14 mouse cellular contexts compared by ENCODE assay signal in genomic region chr2:57223288-57224026, GRCm38 (mm10). TPM values are rescaled to one million over a fixed set of nuclear protein-coding genes. Genes with fewer than 3 reads are reported as not detected.
DNase-seq lines count a peak whose midpoint lies in the region; ATAC-seq and TF ChIP-seq lines count a peak whose summit lies in the region.
"Had no signal": no experiment of that assay in that cellular context is flagged by ENCODE, and none has a peak within 500 bp of the region (broad histone marks: within the 10 kb centered on the region; RNA-seq: fewer than 3 reads in every experiment).

No protein-coding gene starts in this region.

- H3K36me3 ChIP-seq in kidney, embryonic 16.5 days (ENCODE audit: insufficient read depth, low read length): no peaks in the 10 kb centered on the region
- H3K36me3 ChIP-seq in intestine, postnatal 0 days (ENCODE audit: control insufficient read depth, insufficient read depth): no peaks in the 10 kb centered on the region
- H3K36me3 ChIP-seq in small intestine, adult 2 months (ENCODE audit: control insufficient read depth, insufficient read depth, low read length): no peaks in the 10 kb centered on the region
- H3K36me3 ChIP-seq: hindbrain, embryonic 12.5 days; neural tube, embryonic 15.5 days had no signal

- TF ChIP-seq CTCF in intestine, postnatal 0 days (IDR thresholded peaks at IDR 0.05; ENCODE audit: low read depth): no peak
- no peak for TF ChIP-seq CTCF in small intestine, adult 2 months (IDR thresholded peaks at IDR 0.05; ENCODE audit: extremely low read depth, insufficient read length, insufficient replicate concordance, low read depth, low read length)

- 66% methylated on average over 3 of the region's 3 CpGs for WGBS in kidney, embryonic 16.5 days
- 53% methylated on average over 3 of the region's 3 CpGs for WGBS in intestine, postnatal 0 days
- WGBS in small intestine, adult 2 months: 37% methylated on average over 3 of the region's 3 CpGs

- H3K4me1 ChIP-seq in kidney, embryonic 16.5 days (ENCODE audit: insufficient read depth, low read length): no peaks in the 10 kb centered on the region
- no peaks in the 10 kb centered on the region for H3K4me1 ChIP-seq in intestine, postnatal 0 days (replicated peaks; ENCODE audit: control insufficient read depth, insufficient read depth, low read length)
- peaks cover 8% of the 10 kb centered on the region; the same call in 1 of the 2 replicates for H3K4me1 ChIP-seq in small intestine, adult 2 months (ENCODE audit: control insufficient read depth, insufficient read depth, insufficient read length, low read length)
- H3K4me1 ChIP-seq: hindbrain, embryonic 12.5 days; neural tube, embryonic 15.5 days had no signal

- no peak for DNase-seq in kidney, postnatal 36 days
- DNase-seq in MEL-GATA-1-ER (ENCODE audit: extremely low read depth, low read depth): peak; percentile 79
- no peak for DNase-seq in retina, postnatal 1 day
- no peak for DNase-seq in frontal cortex, postnatal 36 days (ENCODE audit: low spot score in 2 of 2)
- DNase-seq: cerebellum, adult 2 months; kidney, adult 8-10 months; left cerebral cortex, postnatal 4 days; spleen, adult 18-20 months had no signal

- no peak overlapping the region for H3K27ac ChIP-seq in kidney, embryonic 16.5 days (ENCODE audit: low read length)
- H3K27ac ChIP-seq in intestine, postnatal 0 days (ENCODE audit: low read depth, low read length): no peak overlapping the region
- H3K27ac ChIP-seq in small intestine, adult 2 months (ENCODE audit: insufficient read depth, low read depth, low read length): peak overlapping the region; percentile 16; the same call in 1 of the 2 replicates
- H3K27ac ChIP-seq: hindbrain, embryonic 12.5 days; macrophage; neural tube, embryonic 15.5 days had no signal

- no peaks in the 10 kb centered on the region for H3K9me3 ChIP-seq in kidney, embryonic 16.5 days (ENCODE audit: low read length)
- no peaks in the 10 kb centered on the region for H3K9me3 ChIP-seq in intestine, postnatal 0 days (ENCODE audit: control insufficient read depth)
- H3K9me3 ChIP-seq: hindbrain, embryonic 12.5 days; neural tube, embryonic 15.5 days had no signal

- peak; percentile 57; the same call in 1 of the 2 replicates for ATAC-seq in kidney, embryonic 16.5 days (ENCODE audit: low FRiP score, low TSS enrichment)
- peak; percentile 33; the same call in 1 of the 2 replicates for ATAC-seq in intestine, postnatal 0 days

- TF ChIP-seq POLR2A in small intestine, adult 2 months (IDR thresholded peaks at IDR 0.05; ENCODE audit: low read depth, low read length): no peak

- no peak overlapping the region for H3K9ac ChIP-seq in kidney, embryonic 16.5 days (replicated peaks; ENCODE audit: low read length)
- no peak overlapping the region for H3K9ac ChIP-seq in intestine, postnatal 0 days (ENCODE audit: low read depth, low read length)
- H3K9ac ChIP-seq: hindbrain, embryonic 12.5 days; neural tube, embryonic 15.5 days had no signal

- no peaks in the 10 kb centered on the region for H3K27me3 ChIP-seq in kidney, embryonic 16.5 days (ENCODE audit: insufficient read depth, low read length)
- no peaks in the 10 kb centered on the region for H3K27me3 ChIP-seq in intestine, postnatal 0 days (replicated peaks; ENCODE audit: control insufficient read depth, insufficient read depth, low read length)
- H3K27me3 ChIP-seq in small intestine, adult 2 months (ENCODE audit: control insufficient read depth, insufficient read depth, low read length): no peaks in the 10 kb centered on the region

- H3K4me3 ChIP-seq in kidney, embryonic 16.5 days (ENCODE audit: low read length): no peak overlapping the region
- H3K4me3 ChIP-seq in intestine, postnatal 0 days (ENCODE audit: low read depth, low read length): no peak overlapping the region
- H3K4me3 ChIP-seq in small intestine, adult 2 months (ENCODE audit: low read depth, low read length): no peak overlapping the region
- H3K4me3 ChIP-seq: hindbrain, embryonic 12.5 days; neural tube, embryonic 15.5 days had no signal

- H3K4me2 ChIP-seq in kidney, embryonic 16.5 days (replicated peaks; ENCODE audit: low read depth, low read length): no peak overlapping the region
- no peak overlapping the region for H3K4me2 ChIP-seq in intestine, postnatal 0 days (replicated peaks; ENCODE audit: low read depth)
- H3K4me2 ChIP-seq: hindbrain, embryonic 12.5 days; neural tube, embryonic 15.5 days had no signal

RNA-seq across cellular contexts. Expression of gene Gpd2, which starts 14.0 kb away (rescaled TPM):
- polyA plus RNA-seq in kidney, embryonic 16.5 days (2015; fragmentation: Nextera tagmentation; extraction: Ambion mirVana): 17.2 and 19.3 TPM in 2 replicates
- polyA plus RNA-seq in intestine, postnatal 0 days (2015; fragmentation: Nextera tagmentation; extraction: Ambion mirVana): 26.0 and 26.2 TPM in 2 replicates
- 13.9 and 31.9 TPM in 2 replicates for polyA plus RNA-seq in small intestine, adult 2 months (2012; rRNA removed)
